Mouse (Mus musculus) kidney, adult 18-20 months (tissue): Measurements from ENCODE around the gene Acad11.

Experiments used
- DNase-seq: peaks from one replicate; pipeline ENCODE4 v3.0.0; 2021

Acad11 gene

DNA sequence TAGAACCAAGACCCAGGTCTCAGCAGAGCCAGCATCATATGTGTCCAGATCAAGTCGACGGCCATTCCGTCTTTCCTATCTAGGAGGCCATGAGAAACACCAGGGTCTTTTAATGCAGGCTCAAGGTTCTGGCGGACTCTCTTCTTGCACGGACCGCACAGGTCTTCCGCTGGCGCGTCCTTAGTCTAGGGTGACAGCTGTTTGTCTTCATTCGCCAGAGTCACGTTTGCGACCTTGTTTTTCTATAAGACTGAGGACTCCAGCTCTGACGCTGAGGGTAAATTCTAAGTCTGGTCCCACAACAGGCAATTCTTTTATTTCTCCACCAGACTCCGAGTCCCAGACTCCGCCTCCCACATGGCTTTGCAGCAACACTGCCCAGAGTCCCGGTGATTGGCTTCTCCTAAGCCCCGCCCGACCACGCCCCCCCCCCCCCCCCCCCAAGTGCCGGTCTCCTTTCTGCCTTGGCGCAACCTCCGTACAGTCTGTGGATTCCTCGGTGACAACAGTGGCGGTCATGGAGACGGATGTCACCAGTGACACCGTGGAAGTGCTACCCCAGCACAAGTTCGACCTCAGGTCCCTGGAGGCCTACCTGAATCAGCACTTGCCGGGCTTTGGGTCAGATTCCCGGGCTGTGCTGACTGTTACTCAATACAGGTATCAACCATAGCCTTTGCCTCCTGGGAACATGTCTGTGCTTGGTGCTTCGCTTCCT lies at the start of gene Acad11:
Gene Acad11 (plus strand): TSS at position 134 of the 718 bp plus-strand sequence.
- peak; percentile 94 for DNase-seq

DNA sequence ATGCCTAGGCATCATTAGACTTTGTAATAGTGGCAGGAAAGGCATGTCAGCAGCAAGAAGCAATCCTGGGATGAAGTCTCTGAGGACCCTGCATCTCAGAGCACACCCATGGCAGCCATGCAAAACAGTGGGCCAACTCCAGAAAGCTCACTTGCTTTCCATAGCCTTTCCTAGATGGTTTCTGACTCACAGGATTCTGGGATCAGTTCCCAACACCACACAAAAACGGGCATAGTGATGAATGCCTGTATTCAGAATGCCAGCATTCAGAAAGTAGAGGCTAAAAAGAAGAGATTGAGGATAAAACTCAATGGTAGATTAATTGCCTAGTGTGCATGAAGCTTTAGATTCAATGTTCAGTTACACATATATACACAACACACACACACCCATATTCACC lies 48.7 kb upstream of the Acad11 start:
- no peak for DNase-seq

DNA sequence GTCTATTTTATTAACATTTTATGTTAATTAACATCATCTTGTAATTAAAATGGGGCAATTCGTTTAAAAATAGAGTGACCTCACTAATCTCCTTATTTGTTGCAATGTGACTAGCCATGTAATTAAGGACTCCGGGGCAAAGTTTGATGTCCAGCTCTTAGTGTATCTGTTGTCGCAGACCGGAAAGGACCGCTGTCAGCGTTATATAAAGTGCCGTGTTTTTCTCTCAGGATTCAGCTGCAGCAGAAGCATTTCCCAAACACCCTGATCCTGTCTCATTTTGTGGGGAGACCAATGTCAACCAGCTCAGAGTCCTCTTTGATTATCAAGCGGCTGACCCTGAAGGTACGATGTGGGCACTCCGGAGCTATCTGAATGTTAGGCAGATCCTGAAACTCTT lies 42.2 kb upstream of the Acad11 start:
- no peak for DNase-seq

DNA sequence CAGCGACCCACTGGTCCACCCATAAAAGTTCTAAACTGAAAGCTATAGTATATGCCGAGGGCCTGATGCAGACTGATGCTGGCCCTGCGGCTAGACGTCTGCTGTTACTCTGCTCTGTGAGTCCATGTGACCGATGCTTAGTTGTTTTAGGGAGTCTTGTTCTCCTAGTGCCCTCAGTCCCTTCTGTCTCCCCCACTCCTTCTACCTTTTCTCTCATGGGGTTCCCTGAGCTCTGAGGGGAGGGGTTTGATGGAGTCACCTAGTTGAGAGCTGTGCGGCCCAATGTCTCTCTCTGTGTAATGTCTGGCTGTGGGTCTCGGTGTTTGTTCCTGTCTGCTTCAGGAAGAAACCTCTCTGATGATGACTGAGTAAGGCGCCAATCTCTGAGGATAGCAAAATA lies 36.0 kb upstream of the Acad11 start:
- DNase-seq = no peak

DNA sequence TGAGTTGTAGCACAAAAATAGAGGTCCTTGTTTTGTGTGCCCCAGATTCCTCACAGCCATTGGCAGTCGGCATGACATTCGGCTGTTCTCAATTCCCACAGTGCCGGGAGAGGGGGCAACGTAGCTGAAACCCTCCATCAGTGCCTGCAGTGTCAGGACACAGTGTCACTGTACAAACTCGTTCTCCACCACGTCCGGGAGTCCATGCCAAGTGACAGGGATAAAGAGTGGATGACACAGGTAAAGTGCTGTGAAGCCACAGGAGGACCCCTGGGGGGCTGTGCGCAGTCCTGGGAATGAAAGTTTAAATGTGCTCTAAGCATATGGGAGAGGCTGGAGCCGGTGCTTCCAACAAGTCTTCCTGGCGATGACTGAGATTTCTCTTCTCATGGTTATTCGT lies 33.3 kb upstream of the Acad11 start:
- DNase-seq = no peak

DNA sequence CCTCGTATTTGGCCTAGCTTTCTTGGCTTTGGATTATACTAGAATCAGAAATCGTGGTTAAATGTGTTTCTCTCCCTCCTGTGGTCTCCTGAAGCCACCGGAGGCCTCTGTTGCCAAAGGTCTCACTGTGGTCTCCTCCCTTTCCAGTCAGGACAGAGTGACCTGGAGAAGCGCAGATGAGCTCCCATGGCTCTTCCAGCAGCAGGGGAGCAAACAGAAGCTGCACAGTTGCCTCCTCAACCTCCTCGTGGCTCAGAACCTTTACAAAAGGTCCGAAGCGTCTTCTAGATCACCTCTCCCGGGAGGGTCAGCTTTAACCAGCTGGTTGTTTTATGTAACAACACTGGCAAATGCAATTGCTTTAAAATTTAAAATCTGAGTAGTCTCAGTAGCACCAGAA lies 28.9 kb upstream of the Acad11 start:
- DNase-seq = no peak

DNA sequence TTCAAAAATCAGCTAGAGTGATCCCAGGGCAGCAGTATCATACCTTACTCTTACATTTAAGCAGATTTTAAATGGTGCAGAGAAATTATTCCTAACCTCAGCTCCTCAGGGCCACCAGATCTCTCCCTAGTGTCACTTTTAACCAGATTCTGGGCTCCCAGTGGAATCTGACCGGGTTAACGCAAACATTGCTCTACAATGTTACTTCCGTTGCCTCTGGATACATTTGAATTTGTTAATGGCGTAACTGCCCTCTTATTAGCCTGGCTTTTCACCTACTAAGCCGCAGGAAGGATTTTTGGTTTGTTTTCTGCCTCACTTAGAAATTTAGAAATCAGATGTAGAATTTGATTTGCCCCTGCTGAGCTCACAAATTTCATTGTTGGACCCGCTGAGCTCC lies 28.5 kb upstream of the Acad11 start:
- DNase-seq = no peak

DNA sequence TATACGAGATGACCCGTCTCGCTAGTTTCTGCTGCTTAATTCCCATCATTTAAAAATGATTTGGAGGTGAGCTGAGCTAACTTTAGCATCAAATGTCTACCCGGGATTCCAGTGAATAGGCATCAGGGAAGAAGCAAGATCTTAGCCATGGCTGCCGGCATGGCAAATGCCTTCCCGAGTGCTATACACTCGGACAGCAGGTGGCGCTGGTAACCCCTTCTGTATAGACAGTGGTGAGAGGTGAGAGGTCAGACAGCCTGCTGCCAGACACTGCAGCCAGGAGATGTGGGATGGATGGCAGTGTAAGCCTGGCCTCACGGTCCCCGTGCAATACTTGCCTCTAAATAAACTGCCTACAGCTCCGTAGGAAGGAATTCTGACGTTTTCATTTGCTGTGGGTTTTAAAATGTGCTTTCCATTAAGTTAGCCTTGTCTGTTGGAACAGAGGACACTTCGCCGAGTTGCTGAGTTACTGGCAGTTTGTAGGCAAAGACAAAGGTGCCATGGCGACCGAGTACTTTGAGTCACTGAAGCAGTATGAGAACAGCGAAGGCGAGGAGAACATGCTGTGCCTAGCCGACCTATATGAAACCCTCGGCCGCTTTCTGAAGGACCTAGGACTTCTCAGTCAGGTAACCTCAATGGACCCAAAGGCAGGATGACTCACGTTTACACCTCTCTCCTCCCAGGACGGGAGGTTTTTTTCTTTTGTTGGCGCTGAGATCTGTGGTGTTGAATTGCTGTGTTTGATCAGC lies 27.7 kb upstream of the Acad11 start:
- peak; percentile 84 for DNase-seq

DNA sequence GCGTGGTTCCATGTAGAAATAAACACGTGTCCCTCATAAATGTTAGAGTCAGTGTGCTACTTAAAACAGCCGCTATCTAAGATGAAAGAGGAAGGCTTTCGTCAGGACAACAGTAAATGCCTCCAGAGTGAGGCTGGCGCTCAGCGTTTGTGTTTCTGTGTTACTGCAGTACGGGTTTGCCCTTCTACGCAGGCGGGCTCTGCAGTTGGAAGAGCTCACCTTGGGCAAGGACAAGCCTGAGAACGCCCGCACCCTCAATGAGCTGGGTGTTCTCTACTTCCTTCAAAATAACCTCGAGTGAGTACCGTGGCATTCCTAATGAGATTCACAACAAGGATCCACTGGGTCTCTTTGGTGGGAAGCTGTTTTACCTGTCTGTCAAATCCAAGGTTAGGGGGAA lies 24.9 kb upstream of the Acad11 start:
- DNase-seq = no peak

DNA sequence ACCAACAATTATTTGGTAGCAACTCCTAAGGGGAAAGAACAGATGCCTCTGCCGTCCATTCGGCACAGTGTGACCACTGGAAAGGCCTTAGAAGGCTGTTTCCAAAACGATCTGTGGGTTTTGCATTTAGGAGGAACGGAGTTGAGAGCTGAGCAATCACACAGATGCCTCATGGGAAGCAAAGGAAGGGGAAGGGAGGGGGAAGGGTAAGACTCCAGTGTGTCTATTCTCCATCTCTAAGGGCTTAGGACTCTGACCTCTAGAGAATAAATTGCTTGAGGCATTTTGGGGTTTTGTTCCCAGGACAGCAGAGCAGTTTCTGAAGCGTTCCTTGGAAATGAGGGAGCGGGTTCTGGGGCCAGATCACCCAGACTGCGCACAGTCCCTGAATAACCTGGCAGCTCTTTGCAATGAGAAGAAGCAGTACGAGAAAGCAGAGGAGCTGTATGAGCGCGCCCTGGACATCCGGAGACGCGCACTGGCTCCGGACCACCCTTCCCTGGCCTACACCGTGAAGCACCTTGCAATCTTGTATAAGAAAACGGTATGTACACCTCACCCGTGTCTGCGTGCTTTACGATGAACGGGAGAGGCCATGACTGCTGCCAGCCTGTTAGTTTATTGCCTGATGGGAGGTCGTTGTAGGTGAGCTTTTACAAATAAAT lies 24.0 kb upstream of the Acad11 start:
- no peak for DNase-seq

DNA sequence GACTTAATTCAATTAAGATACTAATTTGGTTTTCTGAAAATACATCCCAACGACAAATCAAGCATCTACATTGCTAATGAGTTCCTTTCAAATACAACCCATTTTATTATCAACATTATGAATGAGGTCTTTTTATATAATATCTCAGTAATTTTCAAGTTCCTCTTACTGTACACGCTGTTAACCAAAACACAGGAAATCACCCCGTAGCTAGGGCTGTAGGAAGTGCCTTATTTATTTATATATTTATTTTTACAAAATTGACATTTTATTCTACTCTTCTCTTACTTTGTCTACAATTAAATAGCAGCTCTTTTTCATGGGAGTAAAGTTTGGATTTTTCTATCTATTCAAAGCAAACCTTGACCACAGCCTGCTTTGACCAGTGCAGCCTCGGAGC lies 23.4 kb upstream of the Acad11 start:
- DNase-seq = no peak

DNA sequence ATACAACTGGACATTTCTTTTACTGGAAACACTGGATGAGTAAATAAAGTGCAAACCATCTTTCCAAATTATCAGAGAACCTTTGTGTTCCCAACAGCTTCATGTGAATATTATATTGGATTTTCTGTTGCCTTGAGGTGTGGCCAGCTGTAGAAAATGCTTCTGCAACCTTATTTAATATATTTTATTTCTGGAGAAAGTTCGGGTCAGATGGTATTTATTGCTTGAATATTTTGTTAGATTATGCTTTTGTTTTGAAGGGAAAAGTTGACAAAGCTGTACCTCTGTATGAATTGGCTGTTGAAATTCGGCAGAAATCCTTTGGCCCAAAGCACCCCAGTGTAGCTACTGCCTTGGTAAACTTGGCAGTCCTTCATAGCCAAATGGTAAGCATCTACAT lies 22.8 kb upstream of the Acad11 start, which contains the start of gene Gm28305:
Gene Gm28305 (plus strand): TSS at position 301 of the 400 bp plus-strand sequence.
- DNase-seq = no peak

DNA sequence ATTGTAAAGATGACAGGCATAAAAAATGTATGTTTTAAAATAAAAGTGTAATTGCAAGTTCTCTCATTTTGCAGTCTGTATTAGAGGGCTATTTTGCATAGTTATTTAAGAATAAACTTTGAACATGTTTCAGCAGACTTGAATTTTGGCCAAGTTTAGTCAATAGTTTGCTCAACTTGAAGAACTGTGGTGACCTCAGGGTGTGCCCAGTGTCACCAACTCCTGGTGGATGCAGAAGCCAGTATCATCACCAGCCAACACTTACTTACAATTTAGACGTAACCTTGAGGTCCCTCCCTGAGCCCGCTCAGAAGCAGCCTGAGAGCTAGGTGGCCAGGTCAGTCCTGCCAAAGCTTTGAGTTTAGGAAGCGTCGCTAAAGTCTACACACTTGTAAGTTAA lies 19.5 kb upstream of the Acad11 start:
- peak; percentile 6 for DNase-seq

DNA sequence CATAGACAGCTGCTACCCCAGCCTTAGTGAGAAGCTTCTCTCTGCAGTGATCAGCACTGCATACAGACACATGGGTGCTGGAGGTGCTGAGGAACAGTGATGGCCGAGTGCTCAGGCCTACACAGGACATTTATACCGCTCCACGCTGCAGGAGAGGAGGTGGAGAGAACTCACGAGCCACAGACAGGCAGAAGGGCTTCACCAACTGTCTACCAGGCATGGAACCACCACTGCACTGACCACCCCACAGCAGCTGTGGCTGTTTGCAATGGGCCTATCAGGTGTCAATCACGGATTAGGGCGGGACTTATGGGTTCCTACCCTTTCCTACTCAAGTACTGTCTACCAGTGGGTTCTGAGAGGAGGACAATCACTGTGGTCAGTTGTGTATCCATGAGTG lies 12.1 kb upstream of the Acad11 start:
- no peak for DNase-seq

DNA sequence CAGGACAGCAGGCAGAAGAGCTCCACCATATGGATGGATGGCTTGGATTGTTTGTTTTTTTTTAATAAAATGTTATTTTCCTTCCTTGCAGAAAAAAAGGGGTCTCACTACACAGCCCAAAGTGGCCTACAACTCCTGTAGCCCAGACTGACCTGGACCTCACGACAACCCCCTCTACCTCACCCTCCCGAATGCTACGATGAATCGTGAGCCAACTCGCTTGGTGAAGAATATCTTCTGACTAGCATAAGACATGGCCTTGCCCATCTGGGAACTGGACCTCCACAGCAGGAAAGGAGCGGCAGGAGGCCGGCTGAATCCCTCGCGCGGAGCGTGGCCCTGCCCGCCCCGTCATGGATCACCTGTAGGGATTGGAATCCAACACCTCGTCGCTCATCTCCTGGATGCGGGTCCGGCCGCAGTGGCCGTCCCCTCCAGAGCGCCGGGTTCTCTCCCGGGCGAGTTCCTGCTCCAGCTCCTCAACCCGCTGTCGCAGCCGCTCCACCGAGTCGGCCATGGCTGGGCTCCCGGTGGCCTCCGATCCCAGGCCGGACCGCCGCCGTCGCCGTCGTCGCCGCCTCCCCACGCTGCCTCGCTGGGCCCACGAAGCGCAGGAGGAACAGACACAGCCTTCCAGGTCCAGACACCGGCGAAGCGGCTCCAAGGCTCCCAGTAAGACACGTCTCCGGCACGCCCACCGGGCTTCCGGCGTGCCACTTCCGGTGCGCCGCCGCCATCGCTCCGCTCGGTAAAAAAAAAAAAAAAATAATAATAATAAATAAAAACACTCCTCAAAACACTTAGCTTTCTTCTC lies 540 bp upstream of the Acad11 start, which contains the start of gene Uba5:
Gene Uba5 (minus strand): TSS at position 705 of the 814 bp plus-strand sequence.
- DNase-seq = no peak

DNA sequence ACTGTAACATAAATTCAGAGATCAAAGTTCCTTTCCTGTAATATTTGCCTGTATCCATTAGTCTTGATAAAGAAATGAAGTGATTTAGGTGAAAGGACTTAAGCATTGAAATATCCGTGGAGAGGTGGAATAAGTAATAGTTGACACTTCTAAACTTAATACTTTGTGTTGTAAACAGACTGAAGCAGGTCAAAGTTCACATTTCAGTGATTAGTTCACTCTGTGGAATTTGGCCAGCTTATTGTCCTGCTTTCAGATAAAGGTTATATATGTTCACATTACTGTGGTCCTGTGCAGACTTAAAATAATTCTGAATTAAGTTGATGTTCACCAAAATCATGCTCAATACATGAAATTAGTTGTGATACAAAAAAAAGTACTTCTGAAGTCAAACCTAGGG lies 1.4 kb downstream of the Acad11 start:
- no peak for DNase-seq

DNA sequence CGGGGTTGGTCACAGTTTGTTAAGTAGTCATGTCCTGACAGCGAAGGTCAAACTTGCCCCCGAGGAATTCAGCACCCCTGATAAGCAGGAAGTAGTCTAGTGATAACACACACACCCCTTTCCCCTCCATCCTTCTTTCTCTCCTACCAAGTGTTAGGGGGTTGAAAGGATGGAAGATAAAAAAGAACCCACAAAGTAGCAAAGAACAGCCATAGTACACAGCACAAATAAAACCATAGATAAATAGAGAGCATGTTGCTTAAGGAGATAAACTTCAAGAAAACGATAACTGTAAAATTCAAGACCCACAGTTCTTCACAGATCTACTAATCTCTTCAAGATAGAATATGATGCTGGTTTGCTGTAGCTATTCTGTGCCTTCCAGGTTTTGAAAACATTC lies 7.1 kb downstream of the Acad11 start:
- DNase-seq = no peak

DNA sequence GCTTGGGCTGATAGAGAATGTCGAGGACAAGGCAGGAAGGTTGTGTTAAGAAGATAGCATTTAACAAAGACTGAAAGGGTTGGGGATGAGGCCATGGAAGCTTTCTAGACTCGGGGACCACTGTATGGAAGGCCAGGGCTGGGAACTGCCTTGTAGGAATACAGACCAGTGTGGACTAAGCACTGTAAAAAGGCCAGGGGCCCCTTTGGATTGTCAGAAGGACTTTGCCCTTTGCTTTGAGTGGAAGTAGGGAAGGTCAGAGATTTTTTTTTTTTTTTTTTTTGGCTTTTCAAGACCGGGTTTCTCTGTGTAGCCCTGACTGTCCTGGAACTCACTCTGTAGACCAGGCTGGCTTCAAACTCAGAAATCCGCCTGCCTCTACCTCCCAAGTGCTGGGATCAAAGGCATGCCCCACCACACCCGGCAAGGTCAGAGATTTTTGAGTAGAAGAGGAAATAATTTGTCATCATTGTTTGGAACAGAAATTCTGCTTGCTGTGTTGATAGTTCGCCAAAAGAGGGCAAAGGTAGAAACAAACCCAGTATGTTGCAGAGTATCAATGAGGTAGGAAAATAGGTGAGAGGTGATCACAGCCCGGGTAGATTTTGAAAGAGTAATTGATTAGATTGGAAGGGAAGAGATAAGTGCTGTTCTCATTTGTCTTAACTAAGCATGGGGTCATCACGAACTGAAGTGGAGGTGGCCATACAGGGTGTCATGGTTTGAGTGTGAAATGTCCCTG lies 7.9 kb downstream of the Acad11 start:
- no peak for DNase-seq

DNA sequence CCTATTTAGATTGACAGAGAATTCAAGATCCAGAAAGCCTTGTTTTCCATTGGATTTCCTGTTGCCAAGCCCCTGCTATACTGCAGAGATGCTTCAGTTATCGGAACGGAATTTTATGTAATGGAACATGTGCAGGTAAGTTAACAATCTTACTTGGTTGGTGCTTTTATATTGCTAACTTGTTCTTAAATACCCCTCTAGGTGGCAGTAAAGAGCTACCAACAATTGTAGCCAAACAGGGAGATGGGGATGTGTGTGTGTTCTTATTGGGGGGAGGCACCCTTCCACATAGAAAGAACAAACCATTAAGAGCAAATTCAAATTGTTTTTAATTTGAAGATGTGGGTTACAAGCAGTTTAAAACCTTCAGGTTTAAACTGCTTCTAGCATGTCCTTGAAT lies 12.6 kb downstream of the Acad11 start:
- DNase-seq = no peak

DNA sequence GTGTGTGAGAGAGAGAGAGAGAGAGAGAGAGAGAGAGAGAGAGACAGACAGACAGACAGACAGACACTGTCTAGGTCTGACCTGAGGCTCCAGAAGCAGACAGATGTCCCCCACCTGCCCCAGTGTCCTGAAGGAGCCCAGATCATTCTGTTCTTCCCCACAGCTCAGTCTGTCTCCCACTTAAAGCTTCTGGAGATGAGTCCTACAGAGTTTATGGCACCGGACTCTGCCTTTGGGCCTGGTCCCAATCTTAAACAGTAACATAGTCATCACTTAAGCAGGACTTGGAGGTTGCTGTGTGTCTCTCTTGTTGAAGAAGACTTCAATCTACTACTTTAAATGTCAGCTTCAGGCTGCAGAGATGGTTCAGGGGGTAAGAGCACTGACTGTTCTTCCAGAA lies 15.6 kb downstream of the Acad11 start:
- no peak for DNase-seq

DNA sequence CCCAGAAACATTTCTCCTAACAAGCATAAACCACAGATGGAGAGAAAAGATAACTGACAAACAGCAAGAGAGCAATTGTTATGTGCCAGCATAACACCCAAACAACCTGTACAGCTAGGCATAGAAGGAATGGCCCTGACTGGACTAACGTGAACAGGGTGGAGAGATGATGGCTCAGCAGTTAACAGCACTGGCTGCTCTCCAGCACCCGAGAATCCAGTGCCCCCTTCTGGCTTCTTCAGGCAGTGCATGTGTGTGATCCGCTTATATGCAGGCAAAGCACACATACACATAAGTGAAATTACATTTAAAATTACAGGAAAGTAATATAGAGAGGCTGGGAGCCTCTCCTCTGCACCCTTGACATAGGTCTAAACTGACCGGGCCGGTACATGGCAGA lies 16.2 kb downstream of the Acad11 start:
- peak; percentile 68 for DNase-seq

DNA sequence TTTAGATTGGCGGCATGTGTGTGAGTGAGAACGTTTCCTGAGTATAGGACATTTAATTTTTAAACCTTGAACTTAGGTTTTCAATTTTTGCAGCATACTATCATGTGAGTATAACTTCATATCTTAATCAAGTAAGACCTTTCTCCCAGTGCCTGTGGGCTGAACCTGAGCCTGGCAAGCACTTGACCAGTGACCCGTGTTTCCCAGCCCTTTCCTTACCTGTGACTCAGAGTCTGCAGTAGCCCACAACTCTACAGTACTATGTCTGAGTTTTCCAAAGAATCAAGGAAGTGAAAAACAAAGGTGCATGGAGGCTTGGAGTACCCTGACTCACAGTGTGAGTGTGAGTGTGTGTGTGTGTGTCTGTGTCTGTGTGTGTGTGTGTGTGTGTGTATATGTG lies 16.9 kb downstream of the Acad11 start:
- DNase-seq = no peak
